Mouse (Mus musculus) MEL-GATA-1-ER (cell line): ENCODE measurements around the gene Zfp28.
"Not testable (repeated sequence)": the region's sequence is repeated elsewhere in the genome, so short reads cannot be mapped to it uniquely, and the experiment has no call there.

ENCODE experiments used
- DNase-seq: peaks from one replicate; pipeline ENCODE4 v3.0.0-alpha.2; 2012; ENCODE audit warnings: low read depth; ENCODE audit errors: extremely low read depth

Gene Zfp28

GRCm38 (mm10) chr7:6383044-6383455, at the start of gene Zfp28:
TSS of gene Zfp28 (plus strand) at chr7:6383295.
- peak; percentile 91 for DNase-seq

DNA sequence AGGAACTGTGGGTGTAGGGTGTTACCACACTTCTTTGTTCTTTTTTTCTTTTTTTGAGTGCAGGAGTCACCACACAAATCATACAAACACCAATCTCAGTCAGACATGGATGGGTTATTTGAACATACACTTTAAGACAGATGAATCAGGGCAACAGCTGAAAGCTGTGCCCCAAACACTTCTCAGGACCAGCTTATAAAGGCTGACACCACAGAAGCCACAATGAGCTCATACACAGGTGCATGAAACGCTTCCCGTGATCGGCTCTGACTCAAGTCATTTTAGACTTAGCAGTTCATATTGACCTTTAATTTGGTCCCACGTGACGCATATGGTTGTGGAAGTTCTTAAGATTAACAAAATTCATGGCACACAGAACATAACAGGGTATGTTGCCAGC, 43.2 kb upstream of the Zfp28 start:
- no peak for DNase-seq

- no peak for DNase-seq
Measured at GRCm38 (mm10) chr7:6343501-6344071, 39.5 kb upstream of the Zfp28 start, which contains the start of gene Gm3854. TSS of gene Gm3854 (plus strand) at chr7:6343759.

- no peak for DNase-seq
Measured at GRCm38 (mm10) chr7:6344124-6344523, 39.0 kb upstream of the Zfp28 start.

- DNase-seq: no peak
Measured at GRCm38 (mm10) chr7:6358121-6358520, 25.0 kb upstream of the Zfp28 start.

DNA sequence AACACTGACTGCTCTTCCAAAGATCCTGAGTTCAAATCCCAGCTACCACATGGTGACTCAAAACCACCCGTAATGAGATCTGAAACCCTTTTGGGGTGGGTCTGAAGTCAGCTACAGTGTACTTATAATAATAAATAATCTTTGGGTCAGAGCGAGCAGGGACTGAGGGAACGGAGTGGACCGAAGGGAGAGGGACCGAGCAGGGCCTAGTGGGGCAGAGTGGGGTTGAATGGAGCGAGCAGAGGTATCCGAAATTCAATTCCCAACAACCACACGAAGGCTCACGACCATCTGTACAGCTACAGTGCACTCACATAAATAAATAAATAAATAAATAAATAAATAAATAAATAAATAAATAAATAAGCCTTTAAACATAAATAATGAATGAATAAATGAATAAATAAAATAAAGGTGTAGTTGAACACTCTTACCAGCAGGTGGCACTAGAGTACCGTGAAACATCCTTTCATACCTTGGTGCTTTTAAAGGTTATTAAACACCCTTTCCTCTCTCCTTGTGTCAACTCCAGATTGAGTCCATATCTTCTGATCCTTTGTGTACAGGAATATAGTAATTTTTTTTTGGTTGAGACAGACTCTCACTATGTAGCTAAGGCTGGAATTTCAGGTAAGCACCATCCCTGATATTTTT, 24.0 kb upstream of the Zfp28 start:
- DNase-seq: peak; percentile 52

DNA sequence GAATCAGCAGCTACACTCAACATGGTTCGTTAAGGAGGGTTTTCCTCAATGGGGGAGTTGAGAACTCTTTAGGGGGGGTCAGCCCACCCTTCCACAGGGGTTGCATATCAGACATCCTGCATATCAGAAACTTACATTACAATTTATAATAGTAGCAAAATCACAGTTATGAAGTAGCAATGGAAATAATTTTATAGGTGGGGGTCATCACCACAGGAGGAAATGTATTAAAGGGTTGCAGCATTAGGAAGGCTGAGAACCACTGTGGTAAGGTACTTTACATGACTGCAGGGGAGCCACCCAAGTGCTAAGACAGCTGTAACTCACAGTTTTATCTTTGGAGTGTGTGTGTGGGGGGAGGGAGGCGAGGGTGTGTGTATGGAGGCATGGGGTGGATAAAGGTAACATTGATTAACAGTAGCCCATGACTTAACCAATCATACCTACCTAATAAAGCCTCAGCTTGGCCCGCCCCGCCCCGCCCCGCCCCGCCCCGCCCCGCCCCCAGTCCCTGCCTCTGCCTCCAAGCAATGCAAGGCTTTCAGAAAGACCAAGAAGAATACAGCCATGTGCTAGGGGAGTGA, 22.5 kb upstream of the Zfp28 start:
- DNase-seq: no peak

DNA sequence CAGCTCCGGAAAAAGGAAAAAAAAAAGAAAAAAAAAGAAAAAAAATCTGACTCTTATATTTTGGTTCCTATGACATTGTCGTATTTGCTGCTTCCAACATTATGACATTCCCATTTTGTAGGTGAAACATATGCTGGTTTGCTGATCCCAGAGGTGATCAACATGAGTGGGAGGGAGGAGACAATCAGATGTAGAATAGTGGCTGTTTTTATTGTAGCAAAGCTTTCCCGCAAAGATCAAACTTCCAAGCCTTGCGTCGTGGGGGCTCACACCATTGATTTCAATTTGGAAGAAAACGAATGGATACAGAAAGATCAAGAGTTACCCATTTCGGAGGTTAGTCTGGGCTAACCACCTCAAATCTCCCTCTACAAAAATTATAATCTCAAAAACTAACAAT, 21.3 kb upstream of the Zfp28 start:
- DNase-seq: no peak

DNA sequence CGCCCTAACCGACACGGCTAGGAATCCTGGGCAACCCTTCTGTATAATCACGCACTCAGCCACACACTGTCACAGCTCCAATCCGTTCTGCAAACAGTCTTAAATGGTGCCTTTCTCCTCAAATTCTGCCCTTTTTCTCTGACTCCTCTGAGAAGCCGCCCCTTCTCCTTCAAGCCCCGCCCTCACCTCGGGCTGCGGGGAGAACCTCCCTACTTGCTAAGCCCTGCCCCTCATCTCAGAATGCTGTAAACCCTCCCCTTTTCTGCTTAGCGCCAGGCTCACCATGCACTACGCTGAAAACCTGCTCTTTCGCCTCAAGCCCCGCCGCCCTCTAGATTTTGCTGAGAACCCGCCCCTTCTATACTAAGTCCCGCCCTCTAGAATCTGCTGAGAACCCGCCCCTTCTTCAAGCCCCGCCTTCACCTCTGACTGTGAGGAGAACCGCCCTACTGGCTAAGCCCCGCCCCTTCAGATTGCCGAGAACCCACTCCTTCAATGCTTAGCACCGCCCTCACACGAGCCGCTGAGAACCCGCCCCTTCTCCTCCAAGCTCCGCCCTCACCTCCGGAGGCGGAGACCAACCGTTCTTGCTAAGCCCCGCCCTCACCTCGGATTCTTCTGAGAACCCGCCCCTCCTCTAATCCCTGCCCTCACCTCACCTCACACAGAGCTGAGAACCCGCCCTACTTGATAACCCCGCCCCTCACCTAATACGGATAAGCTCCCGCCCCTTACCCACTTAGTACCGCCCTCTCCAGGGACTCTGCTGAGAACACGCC, 20.6 kb upstream of the Zfp28 start:
- peak; percentile 86 for DNase-seq

DNA sequence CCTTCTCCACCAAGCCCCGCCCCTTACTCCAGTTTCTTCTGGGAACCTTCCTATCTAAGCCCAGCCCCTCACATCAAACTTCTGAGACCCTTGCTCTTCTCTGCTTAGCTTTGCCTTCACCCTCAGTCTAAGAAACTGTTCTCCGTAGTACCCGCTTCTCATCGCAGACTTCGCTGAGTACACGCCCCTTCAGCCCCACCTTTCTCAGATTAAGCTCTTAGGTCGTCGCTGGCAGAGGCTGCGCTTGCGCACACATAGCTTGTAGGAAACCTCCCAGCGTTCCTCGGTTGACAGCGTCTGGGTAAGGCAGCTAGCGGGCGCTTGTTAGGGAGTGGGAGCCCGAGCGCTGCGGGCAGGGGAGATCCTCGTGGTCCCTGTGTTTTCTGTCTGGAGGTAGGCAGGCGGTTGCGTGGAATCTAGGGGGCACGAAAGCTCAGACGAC, 20.0 kb upstream of the Zfp28 start, which contains the start of gene Zfp78:
Gene Zfp78 (plus strand): TSS at position 234 of the 442 bp plus-strand sequence.
- DNase-seq: peak; percentile 90

DNA sequence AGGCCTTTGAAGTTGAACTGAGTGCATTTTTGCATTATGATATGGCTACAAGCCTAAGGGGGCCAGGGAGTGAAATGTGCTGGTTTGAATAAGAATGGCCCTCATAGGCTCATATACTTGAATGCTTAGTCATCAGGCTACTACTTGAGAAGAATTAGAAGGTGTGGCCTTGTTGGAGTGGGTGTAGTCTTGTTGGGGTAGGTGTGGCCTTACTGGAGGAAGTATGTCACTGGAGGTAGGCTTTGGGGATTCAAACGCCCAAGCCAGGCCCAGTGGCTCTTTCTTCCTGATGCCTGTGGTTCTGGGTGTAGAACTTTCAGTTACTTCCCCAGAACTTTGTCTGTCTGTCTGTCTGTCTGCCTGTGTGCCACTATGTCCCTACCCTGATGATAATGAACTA, 18.3 kb upstream of the Zfp28 start:
- DNase-seq: no peak

GRCm38 (mm10) chr7:6367185-6367584, 15.9 kb upstream of the Zfp28 start:
- DNase-seq: no peak

DNA sequence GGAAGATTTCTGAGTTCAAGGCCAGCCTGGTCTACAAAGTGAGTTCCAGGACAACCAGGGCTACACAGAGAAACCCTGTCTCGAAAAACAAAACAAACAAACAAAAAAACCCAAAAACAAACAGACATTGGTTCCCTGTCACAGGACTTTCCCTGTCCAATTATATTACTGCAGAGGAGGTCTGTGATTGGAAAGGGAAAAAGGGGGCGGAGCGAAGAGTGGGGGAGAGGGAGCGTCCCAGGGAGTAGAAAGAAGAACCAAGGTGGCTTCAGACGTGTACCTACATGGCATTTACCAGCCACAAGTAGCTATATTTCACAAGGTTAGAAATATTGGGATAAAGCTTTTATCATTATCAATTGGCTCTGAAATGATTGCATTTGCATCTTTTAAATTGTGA, 14.9 kb upstream of the Zfp28 start:
- not testable (repeated sequence) for DNase-seq

- no peak for DNase-seq
Measured at GRCm38 (mm10) chr7:6369460-6369859, 13.6 kb upstream of the Zfp28 start.

DNA sequence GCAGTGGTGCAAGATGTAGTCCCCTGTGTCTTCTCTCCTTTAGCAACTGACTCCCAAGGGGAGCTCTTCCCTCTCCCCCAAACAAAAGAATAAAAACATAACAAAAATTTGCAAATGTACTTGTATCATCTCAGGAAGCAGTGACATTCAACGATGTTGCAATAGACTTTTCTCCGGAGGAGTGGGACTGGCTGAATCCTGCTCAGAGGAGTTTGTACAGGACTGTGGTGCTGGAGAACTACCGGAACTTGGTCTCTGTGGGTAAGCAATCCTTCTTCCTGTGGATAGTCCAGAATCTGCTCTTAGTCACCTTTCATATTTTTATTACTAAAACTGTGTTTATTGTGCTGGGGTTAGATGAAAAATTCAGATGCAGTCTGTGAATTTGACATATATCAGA, 10.1 kb upstream of the Zfp28 start:
- no peak for DNase-seq

GRCm38 (mm10) chr7:6378441-6378840, 4.7 kb upstream of the Zfp28 start:
- no peak for DNase-seq

DNA sequence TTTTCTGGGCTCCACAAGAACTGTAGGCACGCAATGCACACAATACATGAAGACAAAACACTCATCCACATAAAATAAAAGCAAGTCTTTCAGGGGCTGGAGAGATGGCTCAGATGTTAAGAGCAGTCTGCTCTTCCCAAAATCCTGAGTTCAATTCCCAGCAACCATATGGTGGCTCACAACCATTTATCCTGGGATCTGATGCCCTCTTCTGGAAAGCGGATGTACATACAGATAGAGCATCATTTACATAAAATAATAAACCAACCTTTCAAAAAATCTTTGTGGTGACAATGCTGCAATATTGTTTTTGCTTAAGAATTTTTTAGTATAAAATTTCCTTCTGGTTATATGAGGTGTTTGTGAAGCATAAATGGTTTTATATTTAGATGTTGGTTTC, 1.7 kb upstream of the Zfp28 start:
- no peak for DNase-seq

GRCm38 (mm10) chr7:6384011-6384410, 916 bp downstream of the Zfp28 start:
- DNase-seq: no peak

DNA sequence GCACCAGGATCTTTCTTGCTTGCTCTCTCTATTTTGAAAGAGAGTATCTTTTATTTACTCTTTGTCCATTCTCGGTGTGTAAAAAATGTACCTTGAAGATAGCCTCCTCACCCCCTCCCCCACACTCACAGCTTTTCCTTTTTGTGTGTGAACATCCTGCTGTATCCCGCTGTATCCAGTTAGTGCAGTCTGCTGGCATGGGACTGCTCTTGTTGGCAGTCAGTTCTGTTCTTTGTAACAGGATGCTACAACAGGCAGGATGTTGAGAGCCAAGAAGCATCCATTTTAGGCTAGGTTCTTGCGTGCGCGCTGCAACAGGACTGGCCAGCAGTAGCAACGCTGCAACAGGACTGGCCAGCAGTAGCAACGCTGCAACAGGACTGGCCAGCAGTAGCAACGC, 3.9 kb downstream of the Zfp28 start:
- no peak for DNase-seq

GRCm38 (mm10) chr7:6388971-6389370, 5.9 kb downstream of the Zfp28 start:
- no peak for DNase-seq

GRCm38 (mm10) chr7:6389449-6389848, 6.4 kb downstream of the Zfp28 start:
- DNase-seq: no peak
